Mouse (Mus musculus): ENCODE measurements around the gene Rps6kb2. TPM values are rescaled to one million over a fixed set of nuclear protein-coding genes. Genes with fewer than 3 reads are reported as not detected.

Rps6kb2 gene
- polyA plus RNA-seq, 1 experiment from 2014 or later: 43.2 TPM

GRCm38 (mm10) chr19:4153232-4153654 lies 9.9 kb downstream of the Rps6kb2 start, which contains the start of gene Ptprcap:
Ptprcap (plus strand) TSS chr19:4153604.
- H3K27ac ChIP-seq (ENCODE audit: low read depth): no peak within 1 kb of the TSS
- no peak within 1 kb of the TSS for H3K9ac ChIP-seq
- H3K4me1 ChIP-seq (ENCODE audit: insufficient read depth): peaks cover 5% of the 10 kb centered on the region
- no peak within 1 kb of the TSS for H3K4me2 ChIP-seq
- no peaks in the 10 kb centered on the region for H3K9me3 ChIP-seq (ENCODE audit: low read depth, low read length)
- no peaks in the 10 kb centered on the region for H3K27me3 ChIP-seq (ENCODE audit: insufficient read depth, low read length)
- peaks cover 39% of the 10 kb centered on the region for H3K36me3 ChIP-seq (ENCODE audit: insufficient read depth)
- DNase-seq (no peak), ATAC-seq (ENCODE audit: insufficient read depth) (no peak)
- TF ChIP-seq CTCF (IDR thresholded peaks at IDR 0.05; ENCODE audit: low read depth): no peak
- no peak within 1 kb of the TSS for H3K4me3 ChIP-seq (ENCODE audit: low read depth, low read length)
- 50% methylated on average over 11 of the region's 11 CpGs for WGBS

DNA sequence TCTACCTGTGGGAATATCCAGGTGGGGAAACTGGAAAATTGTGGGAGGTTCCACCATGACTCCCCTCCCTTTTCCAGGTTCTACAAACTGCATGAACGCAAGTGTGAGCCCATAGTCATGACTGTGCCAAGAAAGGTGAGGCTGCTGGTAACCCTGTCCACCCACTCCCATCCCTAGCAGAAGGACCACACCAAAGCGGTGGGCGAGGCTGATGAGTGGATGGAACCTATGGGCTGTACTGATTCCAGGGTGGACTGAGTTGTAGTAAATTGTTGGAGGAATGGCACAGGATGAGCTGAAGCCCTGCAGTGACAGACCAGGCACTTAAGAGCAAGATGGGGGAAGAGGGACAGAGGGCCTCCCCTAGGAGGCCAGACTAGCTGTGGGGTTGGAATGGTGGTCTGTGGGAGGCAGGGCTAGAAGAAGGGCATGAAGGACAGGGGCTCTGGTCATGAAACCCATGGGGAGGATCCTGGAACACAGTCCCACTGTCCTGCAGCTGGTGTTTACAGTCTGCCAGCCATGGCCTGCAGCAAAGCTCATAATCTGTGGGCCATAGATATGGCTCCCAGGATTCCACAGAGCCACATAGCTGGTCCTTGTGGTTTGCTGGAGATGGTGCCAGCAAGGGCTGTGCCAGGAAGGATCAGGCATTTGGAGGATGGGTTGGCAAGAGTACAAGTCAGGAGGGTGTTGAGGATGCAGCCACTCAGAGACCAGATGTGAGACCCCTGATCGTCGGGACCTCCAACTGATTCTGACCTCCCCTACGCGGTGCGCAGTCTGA lies 10.5 kb downstream of the Rps6kb2 start:
- Histone ChIP-seq H3K27ac (ENCODE audit: low read depth) (no peak overlapping the region), H3K9me3 (ENCODE audit: low read depth, low read length) (no peaks in the 10 kb centered on the region), H3K36me3 (ENCODE audit: insufficient read depth) (peaks cover 33% of the 10 kb centered on the region), H3K4me2 (no peak overlapping the region), H3K9ac (no peak overlapping the region), H3K4me3 (ENCODE audit: low read depth, low read length) (no peak overlapping the region), H3K4me1 (ENCODE audit: insufficient read depth) (peaks cover 5% of the 10 kb centered on the region), H3K27me3 (ENCODE audit: insufficient read depth, low read length) (no peaks in the 10 kb centered on the region)
- WGBS: 79% methylated on average over 8 of the region's 8 CpGs
- ATAC-seq (ENCODE audit: insufficient read depth): no peak
- no peak for TF ChIP-seq CTCF (IDR thresholded peaks at IDR 0.05; ENCODE audit: low read depth)
- no peak for DNase-seq

GRCm38 (mm10) chr19:4151898-4152297 lies 11.3 kb downstream of the Rps6kb2 start:
- DNase-seq: no peak
- no peak for TF ChIP-seq CTCF (IDR thresholded peaks at IDR 0.05; ENCODE audit: low read depth)
- no peak for ATAC-seq (ENCODE audit: insufficient read depth)
- Histone ChIP-seq H3K27ac (ENCODE audit: low read depth) (no peak overlapping the region), H3K4me1 (ENCODE audit: insufficient read depth) (peaks cover 5% of the 10 kb centered on the region), H3K4me3 (ENCODE audit: low read depth, low read length) (no peak overlapping the region), H3K4me2 (no peak overlapping the region), H3K9me3 (ENCODE audit: low read depth, low read length) (no peaks in the 10 kb centered on the region), H3K27me3 (ENCODE audit: insufficient read depth, low read length) (no peaks in the 10 kb centered on the region), H3K9ac (no peak overlapping the region), H3K36me3 (ENCODE audit: insufficient read depth) (peaks cover 27% of the 10 kb centered on the region)
- WGBS: 90% methylated on average over 5 of the region's 5 CpGs

DNA sequence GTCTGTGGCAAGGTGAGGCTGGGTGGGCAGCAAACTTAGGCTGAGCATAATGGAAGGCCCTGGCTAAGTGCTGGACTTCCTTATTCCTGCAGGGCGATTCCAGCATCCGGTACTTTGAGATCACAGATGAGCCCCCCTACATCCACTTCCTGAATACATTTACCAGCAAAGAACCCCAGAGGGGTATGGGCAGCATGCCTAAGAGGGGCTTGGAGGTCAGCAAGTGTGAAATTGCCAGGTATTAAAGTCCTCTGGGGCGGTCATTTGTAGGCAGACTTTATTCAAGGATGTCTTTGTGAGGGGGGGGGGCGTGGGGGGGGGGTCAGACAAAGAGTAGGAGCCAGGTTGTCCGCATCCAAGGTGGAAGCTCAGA lies 11.7 kb downstream of the Rps6kb2 start:
- no peak overlapping the region for H3K27ac ChIP-seq (ENCODE audit: low read depth)
- WGBS: 71% methylated on average over 5 of the region's 5 CpGs
- no peak overlapping the region for H3K4me3 ChIP-seq (ENCODE audit: low read depth, low read length)
- H3K9ac ChIP-seq: no peak overlapping the region
- H3K4me2 ChIP-seq: no peak overlapping the region
- no peaks in the 10 kb centered on the region for H3K9me3 ChIP-seq (ENCODE audit: low read depth, low read length)
- H3K27me3 ChIP-seq (ENCODE audit: insufficient read depth, low read length): no peaks in the 10 kb centered on the region
- H3K4me1 ChIP-seq (ENCODE audit: insufficient read depth): peaks cover 5% of the 10 kb centered on the region
- peaks cover 27% of the 10 kb centered on the region for H3K36me3 ChIP-seq (ENCODE audit: insufficient read depth)
- TF ChIP-seq CTCF (IDR thresholded peaks at IDR 0.05; ENCODE audit: low read depth): no peak
- no peak for DNase-seq
- no peak for ATAC-seq (ENCODE audit: insufficient read depth)

- DNase-seq (no peak), ATAC-seq (ENCODE audit: insufficient read depth) (no peak)
- Histone ChIP-seq H3K27ac (ENCODE audit: low read depth) (no peak overlapping the region), H3K36me3 (ENCODE audit: insufficient read depth) (peaks cover 27% of the 10 kb centered on the region), H3K9ac (no peak overlapping the region), H3K4me1 (ENCODE audit: insufficient read depth) (peaks cover 5% of the 10 kb centered on the region), H3K27me3 (ENCODE audit: insufficient read depth, low read length) (no peaks in the 10 kb centered on the region), H3K4me3 (ENCODE audit: low read depth, low read length) (no peak overlapping the region), H3K9me3 (ENCODE audit: low read depth, low read length) (no peaks in the 10 kb centered on the region), H3K4me2 (no peak overlapping the region)
- 85% methylated on average over 22 of the region's 22 CpGs for WGBS
- no peak for TF ChIP-seq CTCF (IDR thresholded peaks at IDR 0.05; ENCODE audit: low read depth)
These were observed 12.3 kb downstream of the Rps6kb2 start for GRCm38 (mm10) chr19:4150567-4151487.

DNA sequence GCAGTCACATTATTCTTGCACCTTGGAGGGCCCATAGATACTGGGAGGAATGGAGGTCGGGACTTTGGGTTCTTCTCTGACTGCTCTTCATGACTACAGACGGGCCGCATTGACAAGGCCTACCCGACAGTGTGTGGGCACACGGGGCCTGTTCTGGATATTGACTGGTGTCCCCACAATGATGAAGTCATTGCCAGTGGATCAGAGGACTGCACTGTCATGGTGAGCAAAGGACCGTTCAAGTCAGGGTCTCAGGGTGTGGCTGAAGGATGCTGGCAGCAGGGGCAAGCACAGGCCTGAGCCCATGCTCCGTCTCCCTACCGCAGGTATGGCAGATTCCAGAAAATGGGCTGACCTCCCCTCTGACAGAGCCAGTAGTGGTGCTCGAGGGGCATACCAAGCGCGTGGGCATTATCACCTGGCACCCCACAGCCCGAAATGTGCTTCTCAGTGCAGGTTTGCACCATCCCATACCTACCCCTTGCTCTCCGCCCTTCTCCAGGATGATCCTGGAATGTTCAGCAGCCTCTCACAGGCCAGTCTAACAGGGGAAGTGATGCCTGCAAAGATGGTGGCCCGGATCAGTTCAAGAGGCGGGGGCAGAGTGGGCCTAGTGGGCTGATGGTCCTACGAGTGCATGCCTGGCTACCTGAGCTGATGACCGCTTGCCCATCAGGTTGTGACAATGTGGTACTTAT lies 13.2 kb downstream of the Rps6kb2 start:
- TF ChIP-seq CTCF (IDR thresholded peaks at IDR 0.05; ENCODE audit: low read depth): no peak
- Histone ChIP-seq H3K9me3 (ENCODE audit: low read depth, low read length) (no peaks in the 10 kb centered on the region), H3K27me3 (ENCODE audit: insufficient read depth, low read length) (no peaks in the 10 kb centered on the region), H3K9ac (no peak overlapping the region), H3K27ac (ENCODE audit: low read depth) (no peak overlapping the region), H3K4me2 (peak overlapping the region; percentile 87; the same call in 1 of the 2 replicates), H3K36me3 (ENCODE audit: insufficient read depth) (peaks cover 27% of the 10 kb centered on the region), H3K4me1 (ENCODE audit: insufficient read depth) (peaks cover 5% of the 10 kb centered on the region), H3K4me3 (ENCODE audit: low read depth, low read length) (peak overlapping the region; percentile 89; the same call in 1 of the 2 replicates)
- DNase-seq (no peak), ATAC-seq (ENCODE audit: insufficient read depth) (no peak)
- 90% methylated on average over 17 of the region's 17 CpGs for WGBS

Data from lung, embryonic 14.5 days (tissue).